Mouse (Mus musculus) right cerebral cortex, postnatal 25 days (tissue): ENCODE measurements around the gene Prss50.

ENCODE experiments used
- DNase-seq: peaks from one replicate; pipeline ENCODE4 v3.0.0; 2022

Prss50 gene

GRCm38 (mm10) chr9:110875288-110875695, 17.5 kb downstream of the Prss50 start:
- no peak for DNase-seq

GRCm38 (mm10) chr9:110877353-110877752, 19.6 kb downstream of the Prss50 start:
- no peak for DNase-seq

GRCm38 (mm10) chr9:110877888-110878287, 20.1 kb downstream of the Prss50 start:
- DNase-seq = no peak

- DNase-seq = peak; percentile 26
Observed at GRCm38 (mm10) chr9:110879191-110879920, 21.6 kb downstream of the Prss50 start, which contains the start of gene Als2cl. Gene Als2cl (plus strand): TSS chr9:110879870.

GRCm38 (mm10) chr9:110879998-110880561, 22.3 kb downstream of the Prss50 start, which contains the start of gene Tmie:
Gene Tmie (minus strand): TSS chr9:110880113.
- peak; percentile 43 for DNase-seq

- no peak for DNase-seq
Observed at GRCm38 (mm10) chr9:110880772-110881171, 23.0 kb downstream of the Prss50 start.

- no peak for DNase-seq
Observed at GRCm38 (mm10) chr9:110881953-110882352, 24.2 kb downstream of the Prss50 start.

- DNase-seq = no peak
Observed at GRCm38 (mm10) chr9:110887388-110888303, 29.9 kb downstream of the Prss50 start.

- no peak for DNase-seq
Observed at GRCm38 (mm10) chr9:110888935-110889334, 31.2 kb downstream of the Prss50 start.

GRCm38 (mm10) chr9:110890026-110890783, 32.4 kb downstream of the Prss50 start:
- no peak for DNase-seq

- DNase-seq = no peak
Observed at GRCm38 (mm10) chr9:110891077-110891828, 33.5 kb downstream of the Prss50 start.

GRCm38 (mm10) chr9:110892552-110892951, 34.8 kb downstream of the Prss50 start:
- DNase-seq = no peak

GRCm38 (mm10) chr9:110893429-110893828, 35.7 kb downstream of the Prss50 start:
- no peak for DNase-seq

- DNase-seq = no peak
Observed at GRCm38 (mm10) chr9:110895507-110895906, 37.7 kb downstream of the Prss50 start.

GRCm38 (mm10) chr9:110895994-110896393, 38.2 kb downstream of the Prss50 start:
- DNase-seq = no peak

GRCm38 (mm10) chr9:110896595-110896994, 38.8 kb downstream of the Prss50 start:
- no peak for DNase-seq

GRCm38 (mm10) chr9:110899451-110900008, 41.8 kb downstream of the Prss50 start:
- DNase-seq = no peak

GRCm38 (mm10) chr9:110901204-110901603, 43.4 kb downstream of the Prss50 start:
- DNase-seq = no peak

GRCm38 (mm10) chr9:110902271-110902670, 44.5 kb downstream of the Prss50 start:
- no peak for DNase-seq

GRCm38 (mm10) chr9:110907201-110907837, 49.6 kb downstream of the Prss50 start:
- DNase-seq = no peak
